Mouse (Mus musculus) bone marrow macrophage, adult 2 months (primary cell): ENCODE measurements around the gene Samd10.

Source experiments
- CTCF ChIP-seq: IDR thresholded peaks from 2 replicates; pipeline ENCODE4 v1.5.1; 2012; ENCODE audit warnings: low read depth, mild to moderate bottlenecking, low read length, moderate library complexity
- POLR2A ChIP-seq: IDR thresholded peaks from 2 replicates; pipeline ENCODE4 v1.6.1; 2012; ENCODE audit warnings: mild to moderate bottlenecking, low read depth, low read length, borderline replicate concordance

- TF ChIP-seq CTCF (no peak), POLR2A (no peak)
Observed at GRCm38 (mm10) chr2:181590471-181590870, 8.5 kb downstream of the Samd10 start.
